Comparison of ENCODE assay signal across 20 mouse cellular contexts in genomic region chr9:68892859-68893258, GRCm38 (mm10).
"Had no signal": no experiment of that assay in that cellular context is flagged by ENCODE, and none has a peak within 500 bp of the region (broad histone marks: within the 10 kb centered on the region; RNA-seq: fewer than 3 reads in every experiment).

No protein-coding gene starts in this region.

- H3K36me3 ChIP-seq: heart, embryonic 15.5 days; hindbrain, embryonic 13.5 days; hindbrain, embryonic 15.5 days; limb, embryonic 13.5 days; limb, embryonic 15.5 days; liver, embryonic 12.5 days had no signal

- H3K27ac ChIP-seq: heart, embryonic 13.5 days; heart, embryonic 15.5 days; hindbrain, embryonic 13.5 days; hindbrain, embryonic 15.5 days; hindbrain, postnatal 0 days; limb, embryonic 13.5 days; limb, embryonic 15.5 days; liver, embryonic 12.5 days; liver, embryonic 14.5 days had no signal

- ATAC-seq: hindbrain, postnatal 0 days; intestine, embryonic 16.5 days; liver, embryonic 12.5 days had no signal

- H3K4me1 ChIP-seq: liver, embryonic 12.5 days had no signal

- H3K27me3 ChIP-seq: heart, embryonic 13.5 days; heart, embryonic 15.5 days; hindbrain, embryonic 13.5 days; hindbrain, embryonic 15.5 days; limb, embryonic 13.5 days; limb, embryonic 15.5 days; liver, embryonic 12.5 days had no signal

- DNase-seq: gastrocnemius, postnatal 14 days; gastrocnemius, postnatal 36 days; heart, adult 18-20 months; heart, postnatal 14 days; heart, postnatal 36 days; kidney, adult 9 months; layer of hippocampus, adult 9-11 months; layer of hippocampus, postnatal 36 days; left cerebral cortex, postnatal 4 days; lung, adult 18-20 months had no signal

- H3K4me3 ChIP-seq: heart, embryonic 13.5 days; heart, embryonic 15.5 days; hindbrain, embryonic 13.5 days; hindbrain, embryonic 15.5 days; limb, embryonic 13.5 days; limb, embryonic 15.5 days; liver, embryonic 12.5 days had no signal
